Mouse (Mus musculus) fat pad, adult 2 months (tissue): ENCODE measurements around the gene Heatr5a.

Source experiments
- DNase-seq: peaks from one replicate; pipeline ENCODE4 v3.0.0-alpha.2; 2011; ENCODE audit warnings: low read depth, low spot score; ENCODE audit errors: extremely low read depth

Heatr5a gene

GRCm38 (mm10) chr12:51849902-51850301 lies 121.2 kb downstream of the Heatr5a start:
- no peak for DNase-seq

GRCm38 (mm10) chr12:51847953-51848680 lies 123.0 kb downstream of the Heatr5a start:
- no peak for DNase-seq

GRCm38 (mm10) chr12:51845261-51845660 lies 125.9 kb downstream of the Heatr5a start:
- DNase-seq = no peak

GRCm38 (mm10) chr12:51844771-51845256 lies 126.3 kb downstream of the Heatr5a start:
- DNase-seq = peak; percentile 94

- DNase-seq = peak; percentile 89
Measured at GRCm38 (mm10) chr12:51843576-51844520, 127.3 kb downstream of the Heatr5a start.

GRCm38 (mm10) chr12:51842081-51842864 lies 128.8 kb downstream of the Heatr5a start:
- no peak for DNase-seq

- DNase-seq = no peak
Measured at GRCm38 (mm10) chr12:51839856-51840255, 131.3 kb downstream of the Heatr5a start.

GRCm38 (mm10) chr12:51835219-51835618 lies 135.9 kb downstream of the Heatr5a start:
- DNase-seq = no peak

GRCm38 (mm10) chr12:51831931-51832330 lies 139.2 kb downstream of the Heatr5a start:
- no peak for DNase-seq

- DNase-seq = no peak
Measured at GRCm38 (mm10) chr12:51831296-51831695, 139.8 kb downstream of the Heatr5a start.

- no peak for DNase-seq
Measured at GRCm38 (mm10) chr12:51830671-51831070, 140.4 kb downstream of the Heatr5a start.

- no peak for DNase-seq
Measured at GRCm38 (mm10) chr12:51830077-51830402, 141.1 kb downstream of the Heatr5a start.

GRCm38 (mm10) chr12:51829290-51830076 lies 141.6 kb downstream of the Heatr5a start, which contains the start of gene Hectd1:
Gene Hectd1 (minus strand): TSS chr12:51829536.
- DNase-seq = no peak

GRCm38 (mm10) chr12:51828716-51829289 lies 142.3 kb downstream of the Heatr5a start:
- no peak for DNase-seq

GRCm38 (mm10) chr12:51827958-51828650 lies 143.0 kb downstream of the Heatr5a start:
- DNase-seq = no peak
